Mouse (Mus musculus): ENCODE results near the gene Kctd5. TPM values are rescaled to one million over a fixed set of nuclear protein-coding genes. Genes with fewer than 3 reads are reported as not detected.
A peak's percentile ranks its signal among the peaks of the same experiment; 100 is the strongest.

Kctd5 gene
- polyA plus RNA-seq, 1 experiment, result 35.6 TPM

DNA sequence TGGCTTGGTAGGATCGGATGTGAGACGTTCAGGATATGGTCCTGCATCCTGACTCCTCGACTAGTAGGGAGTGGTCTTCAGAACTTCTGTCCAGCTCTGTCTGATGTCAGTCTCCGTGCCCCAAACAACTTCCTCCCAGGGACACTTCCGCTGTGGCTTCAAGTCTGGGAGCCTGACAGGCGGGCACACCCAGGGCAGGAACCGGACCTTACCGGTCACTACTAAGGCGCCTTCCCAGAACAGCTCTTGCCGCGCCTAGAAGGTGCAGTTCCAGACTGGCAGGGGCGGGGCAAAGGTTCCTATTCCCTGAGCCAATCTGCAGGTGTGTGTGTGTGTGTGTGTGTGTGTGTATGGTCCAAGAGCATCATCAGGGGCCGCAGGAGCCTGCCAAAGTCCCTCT lies 35.9 kb downstream of the Kctd5 start:
- DNase-seq (ENCODE audit: low spot score), result no peak

DNA sequence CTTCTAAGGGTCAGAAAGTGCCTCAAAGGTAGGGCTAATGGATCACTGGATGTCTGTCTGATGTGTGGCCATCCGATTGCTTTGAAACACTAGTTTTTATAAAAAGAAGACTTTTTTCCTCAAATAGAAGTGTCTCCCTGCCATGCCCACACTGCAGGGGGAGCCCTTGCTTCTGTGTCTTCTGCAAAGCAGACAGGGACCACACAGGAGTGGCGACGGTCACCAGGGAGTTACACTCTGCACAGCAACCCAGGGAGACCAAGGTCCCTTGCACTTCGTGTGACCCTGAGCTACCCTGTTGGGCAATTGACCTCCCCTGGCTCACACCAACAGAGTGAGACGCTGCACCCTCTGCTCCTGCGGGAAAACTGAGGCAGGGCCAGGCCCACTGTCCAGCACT lies 36.3 kb downstream of the Kctd5 start:
- no peak for DNase-seq (ENCODE audit: low spot score)

DNA sequence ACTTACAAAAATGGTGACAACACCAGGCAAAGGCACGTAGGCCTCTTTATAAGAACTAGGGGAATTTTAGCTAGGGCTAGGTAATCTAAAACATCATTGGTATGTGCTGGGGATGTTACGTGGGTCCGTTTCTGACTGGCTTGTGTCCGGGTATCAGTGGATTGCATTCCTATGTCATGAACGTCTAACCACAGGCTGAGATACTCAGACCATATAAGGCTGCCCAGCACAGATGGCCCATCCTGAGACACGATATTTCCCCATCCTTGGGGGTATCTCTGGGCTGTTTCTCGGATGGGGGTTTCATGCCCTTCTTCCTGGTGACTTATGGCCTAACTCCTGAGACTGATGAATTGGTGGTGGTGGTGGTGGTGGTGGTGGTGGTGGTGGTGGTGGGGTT lies 38.2 kb downstream of the Kctd5 start:
- DNase-seq (ENCODE audit: low spot score), result no peak

DNA sequence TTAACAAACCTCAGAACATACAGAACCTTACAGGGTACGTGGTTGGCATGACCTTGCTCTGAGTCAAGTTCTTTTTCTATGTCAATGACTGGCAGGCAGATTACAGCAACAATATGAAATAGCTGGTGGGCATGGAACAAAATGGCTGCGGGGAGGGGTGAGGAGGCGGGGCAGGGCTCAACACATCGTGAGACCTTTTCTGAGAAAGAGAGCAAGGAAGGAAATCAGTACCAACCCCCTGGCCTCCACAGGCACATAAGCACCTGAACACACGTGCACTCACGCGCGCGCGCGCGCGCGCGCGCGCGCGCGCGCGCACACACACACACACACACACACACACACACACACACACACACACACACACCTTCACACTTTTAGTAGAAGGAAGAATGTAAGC lies 42.7 kb downstream of the Kctd5 start:
- DNase-seq (ENCODE audit: low spot score), result no peak

DNA sequence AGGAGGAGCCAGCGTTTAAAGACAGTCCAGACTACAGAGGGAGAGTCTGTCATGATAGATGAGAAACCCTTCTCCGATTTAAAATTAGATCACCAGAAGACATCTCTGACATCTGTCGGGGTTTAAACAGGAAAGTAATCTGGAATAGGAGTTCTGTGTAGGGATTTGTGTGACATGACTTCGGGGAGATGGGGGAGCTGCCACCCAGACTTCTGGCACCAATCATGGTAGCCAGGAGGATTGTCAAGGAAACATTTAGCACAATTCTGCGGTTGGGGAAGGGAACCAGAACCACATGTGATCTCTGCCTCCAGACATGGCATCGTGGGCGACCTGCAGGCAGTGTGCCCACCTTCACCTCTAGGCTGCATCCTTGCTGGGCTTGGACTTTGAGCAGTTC lies 43.8 kb downstream of the Kctd5 start:
- no peak for DNase-seq (ENCODE audit: low spot score)

DNA sequence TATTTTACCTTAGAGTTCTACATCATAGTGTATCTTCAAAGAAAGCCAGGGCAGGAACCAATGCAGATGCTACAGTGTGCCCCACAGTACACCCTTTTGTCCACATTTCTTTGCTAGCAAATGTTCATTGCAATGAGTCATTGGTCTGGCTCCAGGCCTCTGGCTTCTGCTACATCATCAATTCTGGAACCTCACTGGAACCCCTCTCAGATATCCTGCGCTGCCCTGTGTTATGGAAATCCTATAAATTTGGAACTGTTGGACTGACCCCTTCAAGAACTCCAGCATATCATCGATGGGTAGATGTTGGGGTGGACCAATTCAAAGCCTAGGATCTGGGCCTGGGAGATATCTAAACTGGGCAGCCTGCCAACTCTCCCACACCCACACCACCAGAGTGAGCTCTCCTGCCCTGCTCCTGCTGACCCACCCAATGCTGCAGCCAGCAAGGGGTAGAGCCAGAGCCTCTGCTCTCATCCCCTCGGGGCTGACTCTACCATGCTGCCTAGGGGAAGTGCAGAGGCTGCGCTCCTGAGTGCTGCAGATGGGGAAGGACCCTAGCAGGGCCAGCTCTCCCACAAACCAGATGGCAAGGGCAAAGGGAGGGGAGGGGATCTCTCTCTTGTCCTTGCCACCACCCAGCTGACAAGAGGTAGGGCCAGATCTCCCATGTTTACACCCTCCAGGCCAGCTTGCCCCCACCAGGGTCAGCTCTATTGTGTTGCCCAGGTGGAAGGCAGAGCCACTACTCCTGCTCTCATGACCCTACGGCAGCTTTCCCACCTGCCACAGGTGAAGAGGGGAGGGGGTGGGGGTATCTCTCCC lies 51.7 kb downstream of the Kctd5 start:
- no peak for DNase-seq (ENCODE audit: low spot score)

DNA sequence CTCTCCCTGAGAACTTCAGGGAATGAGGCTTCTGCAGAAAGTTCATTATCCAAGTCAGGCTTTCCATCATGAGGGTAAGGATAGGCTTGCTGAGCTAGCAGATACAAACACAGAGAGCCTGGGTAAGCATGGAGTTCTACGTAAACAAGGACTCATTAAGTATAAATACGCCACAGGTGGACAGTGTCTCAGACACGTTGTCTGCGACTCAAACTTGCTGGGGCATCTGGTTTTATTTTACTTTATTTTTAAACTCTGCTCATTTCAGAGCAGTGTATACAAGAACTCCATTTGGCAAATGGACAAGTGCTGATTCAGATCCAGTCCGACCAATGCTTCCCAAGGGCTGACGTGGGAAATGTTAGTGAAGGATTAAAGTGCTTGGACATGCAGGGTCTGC lies 52.6 kb downstream of the Kctd5 start:
- no peak for DNase-seq (ENCODE audit: low spot score)

DNA sequence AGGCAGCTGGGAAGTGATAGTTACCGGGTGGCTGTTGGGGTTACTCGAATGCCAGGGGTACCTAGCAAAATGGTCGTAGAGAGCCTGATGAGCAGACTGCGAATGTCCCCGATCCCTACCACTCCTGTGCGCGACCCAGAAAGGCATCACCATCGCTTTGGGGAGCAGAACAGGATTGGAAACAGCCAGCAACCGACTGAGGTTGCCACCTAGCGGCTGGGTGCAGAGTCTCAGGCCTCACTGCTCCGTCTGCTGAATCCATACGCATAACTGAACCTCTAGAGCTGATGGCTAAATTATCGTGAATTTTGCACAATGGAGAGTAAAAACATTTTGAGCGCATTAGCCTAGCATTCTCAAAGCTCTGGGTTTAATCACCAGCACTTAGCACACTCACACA lies 57.6 kb downstream of the Kctd5 start:
- no peak for DNase-seq (ENCODE audit: low spot score)

DNA sequence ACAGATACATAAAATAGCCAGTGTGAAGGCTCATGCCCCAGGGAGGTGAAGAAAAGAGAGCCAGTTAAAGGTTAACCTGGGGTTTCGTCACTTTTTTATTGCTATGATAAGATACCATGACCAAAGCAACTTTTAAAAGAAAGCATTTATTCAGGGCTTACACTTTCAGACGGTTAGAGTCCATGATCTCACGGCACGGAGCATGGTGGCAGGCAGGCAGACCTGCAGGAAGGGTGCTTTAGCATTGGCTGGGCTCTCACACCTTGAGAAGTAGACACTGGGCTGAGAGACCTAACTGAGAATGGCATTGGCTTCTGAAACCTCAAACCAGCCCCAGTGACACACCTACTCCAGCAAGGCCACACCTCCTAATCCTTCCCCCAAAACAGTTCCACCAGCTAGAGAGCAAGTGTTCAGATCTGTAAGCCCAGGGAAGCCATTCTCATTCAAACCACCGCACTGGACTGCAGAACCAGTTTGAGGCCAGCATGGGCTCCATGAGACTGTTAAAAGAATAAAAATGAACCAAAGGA lies 58.8 kb downstream of the Kctd5 start:
- DNase-seq (ENCODE audit: low spot score), result no peak

DNA sequence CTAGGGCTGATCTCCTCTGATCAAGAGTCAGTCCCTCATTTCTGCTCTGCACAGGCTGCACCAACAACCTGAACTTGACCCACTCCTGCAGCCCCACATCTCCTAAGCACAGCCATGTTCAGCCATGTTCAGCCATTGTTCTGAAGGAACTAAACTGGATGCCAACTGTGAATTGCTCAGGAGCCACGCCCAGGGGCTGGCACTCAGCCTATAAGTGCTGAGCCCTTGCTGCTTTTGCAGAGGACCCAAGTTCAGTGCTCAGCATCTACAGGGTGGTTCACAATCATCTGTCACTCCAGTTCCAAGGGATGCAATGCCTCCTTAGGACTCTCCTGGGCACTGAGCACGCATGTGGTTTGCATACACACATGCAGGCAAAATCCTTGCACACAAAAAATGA lies 60.4 kb downstream of the Kctd5 start:
- DNase-seq (ENCODE audit: low spot score), result no peak

DNA sequence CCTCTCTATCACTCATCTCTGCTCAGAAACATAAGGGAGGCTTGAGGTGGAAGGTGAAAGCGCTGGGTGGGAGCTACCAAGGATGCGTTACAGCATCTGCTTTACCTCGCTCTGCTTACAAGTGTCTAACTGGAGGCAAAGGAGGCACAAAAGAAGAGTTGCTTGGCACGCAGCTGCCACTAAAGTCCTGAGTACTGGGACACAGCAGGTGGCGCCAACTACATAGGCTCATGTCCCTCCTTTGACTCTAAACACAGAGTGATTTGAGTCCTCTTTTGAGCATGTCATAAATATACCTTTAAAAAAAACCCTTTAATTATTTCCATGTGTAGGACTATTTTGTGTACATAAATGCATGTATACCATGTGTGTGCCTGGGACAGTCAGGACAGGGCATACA lies 63.7 kb downstream of the Kctd5 start:
- DNase-seq (ENCODE audit: low spot score), result no peak

DNA sequence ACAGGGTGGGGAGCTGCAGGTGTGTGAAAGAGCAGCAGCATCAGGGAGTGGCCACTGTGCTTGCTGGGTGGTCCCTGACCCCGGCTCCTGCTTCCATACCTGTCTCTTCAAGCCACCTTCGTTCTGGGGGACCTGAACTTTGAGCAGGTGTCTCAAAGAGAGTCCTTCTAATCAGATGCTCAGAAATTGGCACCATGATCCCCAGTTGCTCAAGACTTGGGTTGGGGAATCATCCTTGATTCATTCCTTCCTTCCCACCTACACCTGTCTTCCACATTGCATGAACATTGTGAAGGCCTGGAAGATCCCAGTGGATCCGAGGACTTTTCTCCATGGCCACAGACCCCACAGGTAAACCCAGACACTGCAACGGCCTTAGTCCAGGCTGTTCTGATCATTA lies 65.2 kb downstream of the Kctd5 start:
- DNase-seq (ENCODE audit: low spot score), result no peak

DNA sequence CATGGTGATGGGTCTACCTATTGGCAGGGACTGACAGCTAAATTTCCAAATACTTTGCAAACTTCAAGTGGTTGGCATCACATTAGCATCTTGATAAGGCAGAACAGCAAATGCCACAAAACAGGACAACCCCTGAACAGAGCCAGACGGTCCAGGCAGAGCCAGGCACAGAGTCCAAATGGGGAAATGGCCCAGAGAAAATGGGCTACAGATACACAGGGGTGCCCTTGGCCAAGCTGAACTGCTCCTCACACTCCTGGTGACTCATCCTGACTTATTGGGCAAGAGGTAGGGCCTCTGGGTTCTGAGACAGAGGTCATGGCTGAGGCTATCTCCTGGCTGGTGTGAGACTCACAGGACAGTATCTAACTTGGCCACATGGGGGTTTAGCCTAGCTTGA lies 65.9 kb downstream of the Kctd5 start:
- no peak for DNase-seq (ENCODE audit: low spot score)

DNA sequence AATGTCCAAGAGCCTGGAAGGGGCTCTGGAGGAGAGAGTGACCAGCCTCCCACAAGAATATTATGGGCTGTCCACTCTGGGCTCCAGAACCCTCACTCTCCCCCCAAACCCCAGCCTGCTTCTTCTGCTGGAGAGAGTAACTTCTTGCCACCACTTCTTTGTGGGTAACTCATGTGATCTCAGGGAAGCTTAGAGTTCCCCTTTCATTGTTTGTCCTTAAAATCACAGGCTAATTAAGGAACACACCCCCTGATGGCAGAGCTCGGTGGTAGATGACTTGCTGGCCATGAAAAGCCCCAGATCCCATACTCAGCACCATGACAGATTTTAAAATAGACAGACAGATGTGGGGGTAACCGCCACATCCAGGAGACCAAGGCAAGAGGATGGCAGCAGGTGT lies 66.4 kb downstream of the Kctd5 start:
- no peak for DNase-seq (ENCODE audit: low spot score)

DNA sequence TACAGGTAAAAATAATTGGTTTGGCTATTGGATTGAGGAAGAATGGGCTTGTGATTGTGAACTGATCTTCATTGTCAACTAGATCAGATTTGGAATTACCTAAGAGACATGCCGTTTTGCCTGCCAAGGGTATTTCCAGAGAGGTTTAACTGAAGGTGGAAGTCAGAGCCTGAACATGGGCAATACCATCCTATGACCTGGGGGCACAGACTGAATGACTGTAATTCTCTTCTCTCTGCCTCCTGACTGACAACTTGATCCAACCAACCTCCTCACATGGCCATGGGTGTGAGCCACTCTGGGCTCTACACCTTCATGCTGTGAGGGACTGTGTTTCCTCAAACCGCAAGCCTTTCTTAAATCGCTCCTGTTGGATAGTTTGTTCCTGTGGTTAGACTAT lies 68.2 kb downstream of the Kctd5 start:
- no peak for DNase-seq (ENCODE audit: low spot score)

DNA sequence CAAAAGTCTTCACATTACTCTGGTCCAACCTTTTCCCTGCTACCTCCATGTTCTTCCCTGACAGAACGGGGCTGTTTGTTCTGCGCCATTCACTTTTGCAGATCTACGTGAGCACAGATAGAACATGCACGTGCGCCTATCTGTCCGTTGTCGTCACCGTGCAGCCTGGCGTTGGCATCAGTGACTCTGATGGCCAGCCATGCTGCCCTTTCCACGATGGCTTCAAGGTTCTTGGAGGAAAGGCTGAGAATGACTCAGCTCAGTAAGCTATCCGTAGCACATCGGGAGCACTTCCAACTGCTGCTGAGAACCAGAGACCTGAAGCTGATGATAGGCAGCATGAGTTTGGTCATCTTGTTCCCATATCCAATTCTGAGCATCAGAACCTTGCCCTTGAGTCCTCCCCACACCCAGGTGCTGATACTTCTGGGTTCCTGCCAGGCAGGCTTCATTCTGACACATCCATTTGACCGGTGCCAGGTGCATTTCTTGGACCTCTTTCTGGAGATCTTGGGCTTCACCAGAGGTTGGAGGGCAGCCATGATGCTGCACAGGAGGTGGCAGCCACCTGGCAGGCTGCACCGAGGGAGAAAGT lies 69.1 kb downstream of the Kctd5 start:
- no peak for DNase-seq (ENCODE audit: low spot score)

DNA sequence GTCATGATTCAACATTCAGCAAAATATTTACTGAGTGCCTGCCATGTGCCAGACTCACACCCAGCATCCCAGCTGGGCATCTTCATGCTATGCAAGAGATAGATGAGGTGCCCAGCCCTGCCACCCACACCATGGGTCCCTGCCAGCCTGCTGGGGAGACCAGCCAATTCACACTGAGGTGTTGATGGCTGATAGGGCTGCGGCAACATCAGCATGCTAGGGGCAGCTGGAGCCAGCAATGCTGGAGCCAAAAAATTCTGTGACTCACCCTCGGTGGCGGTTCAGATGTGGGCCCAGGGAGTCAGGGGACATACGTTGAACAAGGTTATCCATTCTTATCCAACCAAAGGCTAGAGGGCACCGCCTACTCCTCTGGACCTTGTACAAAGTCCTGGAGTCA lies 72.9 kb downstream of the Kctd5 start:
- no peak for DNase-seq (ENCODE audit: low spot score)

DNA sequence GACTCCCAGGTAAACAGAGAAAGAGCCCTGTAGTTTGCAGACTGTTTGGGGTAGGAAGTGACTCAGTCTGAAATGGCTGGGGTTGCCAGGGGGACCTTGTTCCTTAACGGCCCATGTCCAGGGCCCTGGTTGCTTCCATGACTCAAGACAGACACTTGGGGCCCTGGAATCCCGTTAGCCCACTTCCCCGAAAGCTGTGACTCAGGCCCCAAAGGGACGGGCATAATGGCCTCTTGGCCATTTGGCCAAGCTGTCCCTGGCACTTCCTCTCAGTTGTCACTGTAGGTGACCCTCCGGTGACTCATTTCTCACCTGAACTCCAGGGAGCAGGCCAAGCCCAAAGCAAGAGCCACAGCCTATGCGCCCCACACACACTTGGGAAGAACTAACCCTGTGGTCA lies 74.9 kb downstream of the Kctd5 start:
- no peak for DNase-seq (ENCODE audit: low spot score)

DNA sequence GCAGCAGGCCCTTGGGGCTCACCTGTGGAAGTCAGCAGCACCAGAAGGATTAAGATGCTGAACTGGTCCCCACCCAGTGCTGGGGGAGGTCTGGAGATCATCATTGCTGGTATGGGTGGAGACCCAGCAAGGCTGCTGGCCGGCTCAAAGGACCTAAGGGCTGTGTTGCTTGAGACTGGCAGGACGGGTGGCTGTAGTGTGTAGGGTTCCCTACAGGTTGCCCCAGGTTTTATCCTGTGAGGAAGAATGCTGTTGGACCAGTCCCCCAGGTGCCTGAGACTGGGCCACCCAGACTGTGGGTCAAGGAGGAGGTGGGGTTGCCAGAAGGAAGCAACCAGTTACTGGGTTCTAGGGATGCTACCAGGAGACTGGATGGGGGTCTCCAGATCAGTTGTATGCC lies 75.4 kb downstream of the Kctd5 start, which contains the start of gene Prss22:
Gene Prss22 (minus strand): TSS at position 200 of the 400 bp plus-strand sequence.
- DNase-seq (ENCODE audit: low spot score), result peak; percentile 71
